In genomic region chr6:87451016-87451415, GRCm38 (mm10) we compare ENCODE assay signal across 9 mouse cellular contexts. TPM values are rescaled to one million over a fixed set of nuclear protein-coding genes. Genes with fewer than 3 reads are reported as not detected.
A peak's percentile ranks its signal among the peaks of the same experiment; 100 is the strongest.
DNase-seq lines count a peak whose midpoint lies in the region; TF ChIP-seq lines count a peak whose summit lies in the region.
"Had no signal": no experiment of that assay in that cellular context is flagged by ENCODE, and none has a peak within 500 bp of the region (broad histone marks: within the 10 kb centered on the region; RNA-seq: fewer than 3 reads in every experiment).

No protein-coding gene starts in this region.

- TF ChIP-seq CTCF in spleen, adult 2 months (IDR thresholded peaks at IDR 0.05; ENCODE audit: extremely low read depth, insufficient read depth, insufficient read length, insufficient replicate concordance): peak; percentile 35; the same call in 1 of the 2 replicates

- 49% methylated on average over 3 of the region's 3 CpGs for WGBS in spleen, adult 2 months

- no peaks in the 10 kb centered on the region for H3K27me3 ChIP-seq in spleen, adult 2 months (ENCODE audit: control insufficient read depth, insufficient read depth, low read length)

- H3K4me3 ChIP-seq in spleen, adult 2 months (ENCODE audit: extremely low read depth, insufficient read depth, insufficient read length): no peak overlapping the region

- H3K4me1 ChIP-seq in spleen, adult 2 months (ENCODE audit: control insufficient read depth, insufficient read depth, insufficient read length): peaks cover 1% of the 10 kb centered on the region; the same call in 1 of the 2 replicates

- peak; percentile 24 for DNase-seq in gastrocnemius, adult 18-20 months (ENCODE audit: low spot score)
- DNase-seq in gastrocnemius, postnatal 4 days (ENCODE audit: low spot score in 2 of 2): no peak
- peak in 1 of 2 experiments; percentile 18 for DNase-seq in spleen, adult 2 months (ENCODE audit: low read depth in 1 of 2, low spot score in 2 of 2)
- no peak for DNase-seq in spleen, adult 12 weeks (ENCODE audit: low spot score)
- peak; percentile 29 for DNase-seq in embryo, embryonic 10.5 days (ENCODE audit: low spot score)
- peak; percentile 23 to 26 for DNase-seq in layer of hippocampus, postnatal 10 days (ENCODE audit: low spot score in 2 of 2)
- peak; percentile 21 for DNase-seq in thymus, postnatal 0 days (ENCODE audit: low spot score)
- DNase-seq in cerebellum, adult 11-12 months: no peak

- TF ChIP-seq POLR2A in spleen, adult 2 months (IDR thresholded peaks at IDR 0.05; ENCODE audit: low read depth, low read length): no peak

- H3K36me3 ChIP-seq in spleen, adult 2 months (ENCODE audit: control insufficient read depth, insufficient read depth, low read length): no peaks in the 10 kb centered on the region

- no peak overlapping the region for H3K27ac ChIP-seq in spleen, adult 2 months (ENCODE audit: insufficient read depth, low read length)

RNA-seq across cellular contexts. Expression of gene Bmp10, which starts 22.2 kb away (rescaled TPM):
- total RNA-seq in gastrocnemius, adult 18-20 months (2021): not detected
- not detected for total RNA-seq in gastrocnemius, postnatal 4 days (2021)
- polyA plus RNA-seq in spleen, adult 2 months (2012; rRNA removed): not detected in 2 replicates
- total RNA-seq in layer of hippocampus, postnatal 10 days (2021): under 1 TPM; 0.09 TPM
- not detected in 2 replicates for polyA plus RNA-seq in thymus, postnatal 0 days (2015; fragmentation: Nextera tagmentation; extraction: Ambion mirVana)
- polyA plus RNA-seq: limb, embryonic 14.5 days had no signal

Comparison
In these comparisons a context has a peak if more than half of its experiments do, and no peak if none do; other contexts are left out.
1. DNase-seq: peak in gastrocnemius, adult 18-20 months (single experiment), embryo, embryonic 10.5 days (single experiment), layer of hippocampus, postnatal 10 days (2 of 2) and thymus, postnatal 0 days (single experiment); none in gastrocnemius, postnatal 4 days (0 of 2), spleen, adult 12 weeks (single experiment) and cerebellum, adult 11-12 months (single experiment).